Mouse (Mus musculus) left cerebral cortex, postnatal 14 days (tissue): ENCODE measurements around the gene Tmem245. TPM values are rescaled to one million over a fixed set of nuclear protein-coding genes. Genes with fewer than 3 reads are reported as not detected.

Source experiments
- DNase-seq, 2 experiments: peaks; one replicate each; pipeline ENCODE4 v3.0.0; 2021 to 2022; ENCODE audit warnings: low spot score in 2 of 2, mixed read lengths in 1 of 2
- intact Hi-C: fragments of 180-260 bp; cut with DNase I; formaldehyde crosslinking; loops from one replicate; pipeline ENCODE4 v1.15.1; 2025
- long read RNA-seq, 2 experiments: library from polyadenylated mRNA; stranded (forward); transcript quantifications; one replicate each; pipeline ENCODE4 v2.0.0; 2021
- total RNA-seq, 2 experiments: library from RNA; stranded (reverse); gene quantifications; 2 replicates each; pipeline ENCODE4 v1.2.3; 2021

Gene Tmem245
- 10 to 100 TPM; 35.3 to 39.3 TPM for total RNA-seq
- long read RNA-seq, experiment 1, partial matches to known transcripts, result 1 of 3 reads
- long read RNA-seq, experiment 1, other reads (novel, unspliced or antisense), result 2 of 3 reads
- long read RNA-seq, experiment 2, partial matches to known transcripts, result 0 of 3 reads
- long read RNA-seq, experiment 2, other reads (novel, unspliced or antisense), result 3 of 3 reads

GRCm38 (mm10) chr4:56946641-56947640 lies at the start of gene Tmem245:
TSS of gene Tmem245 (minus strand) at chr4:56947437.
- intact Hi-C loops, result loop anchor here (10.0 kb wide), 1 partner anchor 198 kb away; the partner anchor contains the start of gene Epb41l4b
- DNase-seq, result peak; percentile 93 to 94

GRCm38 (mm10) chr4:56993331-56993730 lies 46.1 kb upstream of the Tmem245 start:
- DNase-seq, result no peak
- intact Hi-C loops, result no loop called here

GRCm38 (mm10) chr4:56991951-56992350 lies 44.7 kb upstream of the Tmem245 start:
- intact Hi-C loops, result no loop called here

GRCm38 (mm10) chr4:56990215-56990584 lies 43.0 kb upstream of the Tmem245 start, which contains the start of gene Frrs1l:
TSS of gene Frrs1l (minus strand) at chr4:56990391.
- DNase-seq, result peak; percentile 49 to 73
- intact Hi-C loops, result no loop called here

More at GRCm38 (mm10) chr4:56991951-56992350, 44.7 kb upstream of the Tmem245 start:
- DNase-seq, result no peak

GRCm38 (mm10) chr4:56989431-56990214 lies 42.4 kb upstream of the Tmem245 start:
- intact Hi-C loops, result no loop called here
- peak; percentile 47 to 55 for DNase-seq

GRCm38 (mm10) chr4:56965586-56966179 lies 18.4 kb upstream of the Tmem245 start:
- intact Hi-C loops, result no loop called here
- DNase-seq, result peak; percentile 46 to 60

GRCm38 (mm10) chr4:56963687-56964086 lies 16.4 kb upstream of the Tmem245 start:
- intact Hi-C loops, result loop anchor here (5.0 kb wide), 1 partner anchor 96 kb away; the partner anchor contains the start of gene Ctnnal1
- peak in 1 of 2 experiments; percentile 33 for DNase-seq

- no peak for DNase-seq
- intact Hi-C loops, result loop anchor here (5.0 kb wide), 1 partner anchor 94 kb away; the partner anchor contains the start of gene Ctnnal1
Observed at GRCm38 (mm10) chr4:56961320-56961925, 14.2 kb upstream of the Tmem245 start.

- no peak for DNase-seq
- intact Hi-C loops, result no loop called here
Observed at GRCm38 (mm10) chr4:56957518-56957917, 10.3 kb upstream of the Tmem245 start.

GRCm38 (mm10) chr4:56953235-56953634 lies 6.0 kb upstream of the Tmem245 start:
- intact Hi-C loops, result no loop called here
- no peak for DNase-seq

GRCm38 (mm10) chr4:56951701-56952100 lies 4.5 kb upstream of the Tmem245 start:
- no peak for DNase-seq
- intact Hi-C loops, result no loop called here

GRCm38 (mm10) chr4:56949494-56949893 lies 2.3 kb upstream of the Tmem245 start:
- intact Hi-C loops, result loop anchor here (10.0 kb wide), 1 partner anchor 195 kb away; the partner anchor contains the start of gene Epb41l4b
- no peak for DNase-seq

GRCm38 (mm10) chr4:56946180-56946579 lies 1.1 kb downstream of the Tmem245 start:
- no peak for DNase-seq
- intact Hi-C loops, result loop anchor here (10.0 kb wide), 1 partner anchor 199 kb away; the partner anchor contains the start of gene Epb41l4b

GRCm38 (mm10) chr4:56944286-56944685 lies 3.0 kb downstream of the Tmem245 start:
- intact Hi-C loops, result loop anchor here (10.0 kb wide), 1 partner anchor 201 kb away; the partner anchor contains the start of gene Epb41l4b
- no peak for DNase-seq

GRCm38 (mm10) chr4:56943258-56943657 lies 4.0 kb downstream of the Tmem245 start:
- no peak for DNase-seq
- intact Hi-C loops, result loop anchor here (10.0 kb wide), 1 partner anchor 202 kb away; the partner anchor contains the start of gene Epb41l4b

GRCm38 (mm10) chr4:56942567-56942966 lies 4.7 kb downstream of the Tmem245 start:
- intact Hi-C loops, result loop anchor here (10.0 kb wide), 1 partner anchor 202 kb away; the partner anchor contains the start of gene Epb41l4b
- peak in 1 of 2 experiments; percentile 53 for DNase-seq

GRCm38 (mm10) chr4:56941481-56941880 lies 5.8 kb downstream of the Tmem245 start:
- intact Hi-C loops, result loop anchor here (10.0 kb wide), 1 partner anchor 203 kb away; the partner anchor contains the start of gene Epb41l4b
- no peak for DNase-seq

GRCm38 (mm10) chr4:56937136-56937535 lies 10.1 kb downstream of the Tmem245 start:
- intact Hi-C loops, result no loop called here
- no peak for DNase-seq
